Mouse (Mus musculus) intestine, embryonic 15.5 days (tissue): Measurements from ENCODE around the gene U2af1l4. TPM values are rescaled to one million over a fixed set of nuclear protein-coding genes. Genes with fewer than 3 reads are reported as not detected.
A peak's percentile ranks its signal among the peaks of the same experiment; 100 is the strongest.

Source experiments
- ATAC-seq: fragments of 200-750 bp; cut with Nextera tagmentation; 2 replicates; pipeline ENCODE4 v1.8.0; 2017; ENCODE audit warnings: moderate TSS enrichment, moderate library complexity
- H3K27ac ChIP-seq: fragments of 300-500 bp; sonication (generic); 2 replicates; pipeline ENCODE4 v1.5.1; 2015; ENCODE audit warnings: mild to moderate bottlenecking, inconsistent platforms
- H3K27me3 ChIP-seq: fragments of 300-500 bp; sonication (generic); replicated peaks from 2 replicates; pipeline ENCODE4 v1.6.1; 2015; ENCODE audit warnings: inconsistent platforms
- H3K36me3 ChIP-seq: fragments of 300-500 bp; sonication (generic); 2 replicates; pipeline ENCODE4 v1.6.1; 2015; ENCODE audit warnings: inconsistent platforms
- H3K4me1 ChIP-seq: fragments of 300-500 bp; sonication (generic); replicated peaks from 2 replicates; pipeline ENCODE4 v1.6.1; 2015; ENCODE audit warnings: inconsistent platforms
- H3K4me2 ChIP-seq: fragments of 300-500 bp; sonication (generic); replicated peaks from 2 replicates; pipeline ENCODE4 v1.6.1; 2015; ENCODE audit warnings: mild to moderate bottlenecking, inconsistent platforms
- H3K4me3 ChIP-seq: fragments of 300-500 bp; sonication (generic); replicated peaks from 2 replicates; pipeline ENCODE4 v1.5.1; 2015; ENCODE audit warnings: inconsistent platforms
- H3K9ac ChIP-seq: fragments of 300-500 bp; sonication (generic); 2 replicates; pipeline ENCODE4 v1.6.1; 2015; ENCODE audit warnings: inconsistent platforms
- H3K9me3 ChIP-seq: fragments of 300-500 bp; sonication (generic); 2 replicates; pipeline ENCODE4 v1.6.1; 2016; ENCODE audit warnings: inconsistent platforms
- whole genome bisulfite sequencing: fragments of 180-500 bp; shearing (Covaris S2); methylation state at CpG from one replicate; pipeline ENCODE4 v1.1.7; 2015; 5-methylcytosine and 5-hydroxymethylcytosine counted together
- polyA plus RNA-seq: library from polyadenylated mRNA; unstranded; fragments of >200 nt; fragmentation: Nextera tagmentation; extraction: Ambion mirVana; gene quantifications from 2 replicates; pipeline ENCODE4 v1.2.1, GENCODE M21; 2015

Gene U2af1l4
- polyA plus RNA-seq, 1 experiment from 2014 or later = 76.6 TPM

DNA sequence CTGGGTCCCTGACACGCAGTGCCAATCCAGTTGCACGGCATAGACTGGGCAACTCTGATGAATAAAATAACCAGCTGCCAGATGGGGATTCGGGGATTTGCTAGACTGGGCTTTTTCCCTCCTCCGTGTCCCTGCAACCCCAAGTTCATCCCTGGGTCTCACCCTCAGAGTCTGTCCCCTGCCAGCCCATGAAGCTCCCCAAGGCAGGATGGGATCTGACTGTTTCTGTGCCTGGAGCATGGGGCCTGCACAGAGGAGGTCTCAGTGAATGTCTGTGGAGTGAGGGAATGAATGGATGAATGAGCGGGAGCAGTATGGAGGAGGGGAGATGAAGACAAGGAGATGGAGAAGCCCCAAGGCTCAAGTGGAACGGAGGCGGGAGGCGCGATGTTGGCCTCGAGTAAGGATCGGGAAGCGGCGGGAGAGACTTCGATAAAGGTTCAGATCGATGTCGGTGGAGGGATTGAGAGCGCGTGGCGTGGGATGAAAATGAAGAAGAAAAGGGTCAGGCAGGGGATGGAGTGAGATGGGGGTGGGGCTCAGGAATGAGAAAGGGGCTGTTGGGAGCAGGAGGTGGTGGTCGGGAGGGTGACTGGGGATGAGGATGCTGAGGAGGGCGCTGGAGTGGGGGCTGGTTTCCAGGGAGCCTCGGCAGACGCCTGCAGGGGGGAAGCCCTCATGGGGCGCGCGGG lies 29.0 kb upstream of the U2af1l4 start:
- H3K27me3 ChIP-seq = no peaks in the 10 kb centered on the region
- 0 out of 2 replicates have a peak overlapping the region, but pooled peaks have one; percentile 56 for H3K27ac ChIP-seq
- peak overlapping the region; percentile 80 for H3K4me3 ChIP-seq
- peaks cover 18% of the 10 kb centered on the region for H3K36me3 ChIP-seq
- H3K9ac ChIP-seq = peak overlapping the region; percentile 73
- ATAC-seq = no peak
- 11% methylated on average over 26 of the region's 26 CpGs for WGBS
- no peaks in the 10 kb centered on the region for H3K9me3 ChIP-seq
- peaks cover 15% of the 10 kb centered on the region for H3K4me1 ChIP-seq
- peak overlapping the region; percentile 94 for H3K4me2 ChIP-seq

DNA sequence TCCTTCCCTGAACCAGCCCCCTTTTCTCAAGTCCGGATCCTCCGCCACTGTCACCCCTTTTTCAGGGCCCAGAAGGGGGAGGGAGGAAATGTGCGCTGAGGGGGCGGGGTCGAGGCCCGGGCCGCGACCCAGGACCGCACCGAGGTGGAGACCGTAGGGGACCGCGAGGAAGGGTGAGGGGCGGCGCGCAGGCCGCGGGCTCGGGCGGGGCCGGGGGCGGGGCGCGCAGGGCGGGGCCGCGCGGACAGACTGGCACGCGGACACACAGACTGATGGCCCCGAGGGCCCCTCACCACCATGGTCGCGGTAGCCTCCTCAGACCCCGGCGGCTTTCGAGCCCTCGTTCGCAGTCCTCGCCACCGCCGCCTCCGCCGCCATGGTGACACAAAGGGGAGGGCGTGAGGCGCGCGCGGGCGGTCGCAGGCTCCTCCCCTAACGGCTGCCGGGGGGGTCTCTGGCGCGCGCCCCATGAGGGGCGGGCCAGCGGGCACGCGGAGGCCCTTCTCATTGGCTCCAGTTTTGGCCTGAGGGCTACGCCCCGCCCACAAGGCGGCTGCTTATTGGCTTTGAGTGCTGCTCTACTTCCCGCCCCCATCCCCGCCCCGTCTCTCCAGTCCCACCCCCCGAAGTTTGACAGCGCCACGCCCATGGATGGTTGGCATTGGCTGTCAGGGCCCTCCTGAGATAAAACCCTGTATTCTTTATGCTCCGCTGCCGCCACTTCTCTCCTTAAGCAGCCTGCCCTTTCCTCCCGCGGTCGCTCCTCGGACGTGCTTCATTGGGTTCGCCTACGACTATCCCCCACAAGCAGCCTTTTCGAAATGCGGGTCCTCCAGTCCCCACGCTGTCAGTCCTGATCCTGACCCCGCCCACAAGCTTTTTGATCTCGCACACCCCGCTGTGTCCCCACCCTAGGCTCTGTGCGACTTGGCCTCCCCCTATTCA lies 28.2 kb upstream of the U2af1l4 start, which contains the start of gene Arhgap33:
Gene Arhgap33 (minus strand): TSS at position 428 of the 945 bp plus-strand sequence.
- peak within 1 kb of the TSS; percentile 73 for H3K9ac ChIP-seq
- H3K27me3 ChIP-seq = no peaks in the 10 kb centered on the region
- H3K36me3 ChIP-seq = peaks cover 13% of the 10 kb centered on the region
- H3K4me3 ChIP-seq = peak within 1 kb of the TSS; percentile 80
- H3K27ac ChIP-seq = peak within 1 kb of the TSS; percentile 56; the same call in 1 of the 2 replicates
- H3K9me3 ChIP-seq = no peaks in the 10 kb centered on the region
- WGBS = under 1% methylated on average over 66 of the region's 84 CpGs
- peaks cover 15% of the 10 kb centered on the region for H3K4me1 ChIP-seq
- H3K4me2 ChIP-seq = peak within 1 kb of the TSS; percentile 94
- peak; percentile 96 for ATAC-seq

DNA sequence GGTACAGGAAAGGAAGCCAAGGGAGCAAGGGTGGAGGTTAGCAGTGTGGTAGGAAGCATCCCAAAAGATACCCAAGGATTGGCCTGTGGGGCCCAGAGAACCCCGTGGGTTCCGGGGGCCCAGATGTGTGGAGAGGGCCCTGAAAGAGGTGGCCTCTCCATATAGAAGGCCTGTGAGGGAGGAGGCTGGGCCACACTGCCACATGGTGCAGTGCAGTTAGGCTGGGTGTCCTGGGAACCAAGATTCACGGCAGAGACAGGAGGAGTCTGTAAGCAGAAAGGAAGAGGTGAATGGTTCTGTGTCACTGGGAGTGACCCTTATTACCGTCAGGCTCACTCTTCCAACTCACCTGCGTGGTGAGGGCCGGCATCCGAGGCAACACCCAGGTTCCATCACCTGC lies 22.5 kb upstream of the U2af1l4 start:
- ATAC-seq = no peak
- WGBS = 89% methylated on average over 7 of the region's 7 CpGs
- no peak overlapping the region for H3K4me3 ChIP-seq

DNA sequence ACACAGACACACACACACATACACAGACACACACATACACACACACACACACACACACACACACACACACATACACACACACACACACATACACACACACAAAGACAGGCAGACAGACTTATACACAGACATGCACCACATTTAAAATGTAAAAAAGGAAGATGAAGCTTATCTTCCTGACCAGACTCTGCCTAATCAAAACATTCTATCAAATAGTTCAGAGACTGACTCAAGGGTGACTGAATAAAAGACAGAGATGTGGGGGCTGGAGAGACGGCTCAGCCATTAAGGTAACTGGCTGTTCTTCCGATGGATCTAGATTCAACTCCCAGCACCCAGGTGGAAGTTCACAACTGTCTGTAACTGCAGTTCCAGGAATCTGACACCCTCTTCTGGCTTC lies 18.8 kb upstream of the U2af1l4 start:
- Histone ChIP-seq H3K4me3 (no peak overlapping the region), H3K9me3 (no peaks in the 10 kb centered on the region), H3K4me2 (no peak overlapping the region), H3K36me3 (peaks cover 18% of the 10 kb centered on the region), H3K27me3 (no peaks in the 10 kb centered on the region), H3K4me1 (no peaks in the 10 kb centered on the region), H3K27ac (no peak overlapping the region), H3K9ac (no peak overlapping the region)
- 88% methylated on average over 2 of the region's 2 CpGs for WGBS
- no peak for ATAC-seq

More for the DNA sequence above, 22.5 kb upstream of the U2af1l4 start:
- H3K9ac ChIP-seq = no peak overlapping the region
- no peaks in the 10 kb centered on the region for H3K4me1 ChIP-seq
- H3K27me3 ChIP-seq = no peaks in the 10 kb centered on the region
- no peak overlapping the region for H3K4me2 ChIP-seq
- no peak overlapping the region for H3K27ac ChIP-seq
- H3K9me3 ChIP-seq = no peaks in the 10 kb centered on the region
- H3K36me3 ChIP-seq = peaks cover 12% of the 10 kb centered on the region

DNA sequence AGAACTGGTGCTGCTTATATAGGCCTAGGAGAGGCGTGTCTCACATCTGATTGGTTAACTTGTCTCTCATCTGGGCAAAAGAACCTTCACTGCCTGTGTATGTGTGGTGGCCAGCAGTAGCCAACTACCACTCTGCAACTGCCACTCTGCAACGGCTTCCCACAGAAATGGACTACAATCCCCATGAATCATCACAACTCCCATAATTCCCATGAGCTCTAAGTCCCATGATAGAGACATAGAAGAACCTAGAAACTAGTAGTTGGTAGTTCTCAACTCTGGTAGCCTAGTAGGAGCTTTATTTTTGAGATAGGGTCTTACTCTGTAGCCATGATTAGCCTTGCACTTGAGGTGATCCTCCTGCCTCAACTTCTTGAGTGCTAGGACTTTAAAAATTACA lies 13.2 kb upstream of the U2af1l4 start:
- no peaks in the 10 kb centered on the region for H3K9me3 ChIP-seq
- no peak overlapping the region for H3K27ac ChIP-seq
- ATAC-seq = no peak
- no peak overlapping the region for H3K9ac ChIP-seq
- 0 out of 2 replicates have a peak, but pooled peaks cover 9% of the 10 kb centered on the region for H3K36me3 ChIP-seq
- H3K27me3 ChIP-seq = no peaks in the 10 kb centered on the region
- no peak overlapping the region for H3K4me3 ChIP-seq
- H3K4me2 ChIP-seq = no peak overlapping the region
- WGBS = 82% methylated on average over 2 of the region's 2 CpGs
- H3K4me1 ChIP-seq = peaks cover 12% of the 10 kb centered on the region

DNA sequence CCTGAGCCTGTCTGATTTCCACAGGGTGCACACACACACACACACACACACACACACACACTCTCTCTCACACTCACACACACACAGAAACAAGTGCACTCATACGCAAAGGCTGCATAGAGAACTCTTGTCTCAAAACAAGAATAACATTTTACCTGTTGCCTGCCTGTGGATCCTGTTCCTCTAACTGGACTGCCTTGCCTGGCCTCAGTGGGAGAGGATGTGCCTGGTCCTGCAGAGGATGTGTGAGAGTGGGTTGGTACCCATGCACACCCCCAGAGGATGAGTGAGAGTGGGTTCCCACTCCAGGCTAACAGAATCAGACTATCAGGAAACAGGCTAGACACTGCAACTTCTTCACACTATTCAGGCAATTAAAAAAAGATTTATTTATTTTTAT lies 12.5 kb upstream of the U2af1l4 start:
- 100% methylated on average over 1 of the region's 1 CpGs for WGBS
- Histone ChIP-seq H3K4me3 (no peak overlapping the region), H3K27me3 (no peaks in the 10 kb centered on the region), H3K36me3 (peaks cover 12% of the 10 kb centered on the region; the same call in 1 of the 2 replicates), H3K4me1 (peaks cover 12% of the 10 kb centered on the region), H3K9me3 (no peaks in the 10 kb centered on the region), H3K4me2 (0 out of 2 replicates have a peak overlapping the region, but pooled peaks have one; percentile 52), H3K9ac (no peak overlapping the region), H3K27ac (no peak overlapping the region)
- ATAC-seq = no peak

DNA sequence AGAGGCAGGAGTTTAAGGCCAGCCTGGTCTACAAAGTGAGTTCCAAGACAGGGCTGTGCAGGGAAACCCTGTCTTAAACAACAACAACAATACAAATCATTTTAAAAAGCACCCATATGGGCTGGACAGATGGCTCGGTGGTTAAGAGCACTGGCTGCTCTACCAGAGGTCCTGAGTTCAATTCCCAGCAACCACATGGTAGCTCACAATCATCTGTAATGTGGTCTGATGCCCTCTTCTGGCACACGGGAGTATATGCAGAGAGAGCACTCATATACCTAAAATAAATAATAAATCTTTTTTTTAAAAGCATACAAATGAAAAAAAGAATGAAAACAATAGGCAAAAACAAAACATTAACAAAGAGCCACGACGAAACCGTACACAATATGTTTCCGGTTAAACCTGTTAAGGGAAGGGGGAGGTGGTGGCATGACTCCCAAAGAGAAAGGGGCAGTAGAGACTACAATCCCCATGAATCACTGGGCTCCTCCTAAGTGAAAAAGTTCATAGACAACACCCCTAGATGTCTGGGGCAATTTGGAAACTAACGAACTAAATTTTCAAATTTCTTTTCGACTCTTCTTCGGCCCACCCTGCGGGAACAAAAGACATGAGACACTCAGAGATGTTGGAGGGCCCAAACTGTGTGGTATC lies 11.5 kb upstream of the U2af1l4 start:
- 2% methylated on average over 10 of the region's 10 CpGs for WGBS

DNA sequence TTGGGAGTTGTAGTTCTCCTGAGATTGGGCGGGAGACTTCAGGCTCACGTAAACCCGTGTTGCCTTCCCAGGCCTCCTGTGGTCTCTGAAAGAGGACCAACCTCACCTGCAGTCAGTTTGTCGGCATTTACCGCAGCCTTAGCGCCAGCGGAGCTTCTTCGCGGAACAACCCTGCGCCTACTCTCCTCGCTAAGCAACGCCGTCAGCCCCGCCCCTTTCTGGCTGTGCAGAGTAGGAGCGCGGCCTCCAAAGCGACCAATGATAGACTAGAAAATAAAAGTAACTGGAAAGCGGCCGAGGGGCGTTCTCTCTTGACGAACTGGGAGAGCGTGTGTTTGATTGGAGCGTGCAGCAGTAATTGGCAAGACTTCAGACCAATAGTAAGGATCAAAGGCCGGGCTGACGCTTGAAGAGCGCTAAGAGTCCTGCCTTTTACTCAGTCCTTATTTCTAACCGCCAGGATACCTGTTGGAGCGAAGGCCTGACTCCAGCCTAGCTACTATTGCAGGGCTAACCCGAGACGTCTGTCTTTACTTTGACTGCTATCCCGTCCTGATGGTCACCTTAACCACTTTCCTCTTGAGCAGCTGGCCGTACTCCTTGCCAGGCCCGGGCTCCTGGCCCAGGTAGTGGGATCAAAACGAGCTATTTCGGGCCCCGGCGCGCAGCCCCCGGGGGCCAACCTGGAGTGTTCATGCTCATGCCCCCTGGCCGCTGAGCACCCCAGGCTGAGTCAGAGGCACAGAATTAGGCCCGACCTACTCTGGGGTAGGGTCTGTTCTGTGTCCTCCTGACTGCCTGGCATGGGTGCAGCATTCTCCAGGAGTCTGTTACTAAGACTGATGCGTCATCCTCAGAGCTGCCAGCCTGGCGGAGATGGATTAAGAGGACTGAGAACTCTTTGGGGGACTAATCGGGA lies 10.7 kb upstream of the U2af1l4 start, which contains the start of the genes Hspb6 and Proser3:
Gene Hspb6 (plus strand): TSS at position 77 of the 919 bp plus-strand sequence.
Gene Proser3 (minus strand): TSS at position 198 of the 919 bp plus-strand sequence.
- Histone ChIP-seq H3K36me3 (peaks cover 16% of the 10 kb centered on the region), H3K9ac (peak within 1 kb of the TSS; percentile 67), H3K4me3 (peak within 1 kb of the TSS; percentile 57), H3K27ac (peak within 1 kb of the TSS; percentile 96), H3K4me2 (peak within 1 kb of the TSS; percentile 91), H3K9me3 (no peaks in the 10 kb centered on the region), H3K27me3 (no peaks in the 10 kb centered on the region), H3K4me1 (peaks cover 12% of the 10 kb centered on the region)
- peak; percentile 97 for ATAC-seq
- under 1% methylated on average over 44 of the region's 44 CpGs for WGBS

More for the DNA sequence above, 11.5 kb upstream of the U2af1l4 start:
- Histone ChIP-seq H3K9ac (peak overlapping the region; percentile 67), H3K27me3 (no peaks in the 10 kb centered on the region), H3K36me3 (peaks cover 14% of the 10 kb centered on the region), H3K4me2 (peak overlapping the region; percentile 52), H3K9me3 (no peaks in the 10 kb centered on the region), H3K27ac (peak overlapping the region; percentile 96), H3K4me3 (peak overlapping the region; percentile 57), H3K4me1 (peaks cover 12% of the 10 kb centered on the region)
- peak; percentile 72 for ATAC-seq

DNA sequence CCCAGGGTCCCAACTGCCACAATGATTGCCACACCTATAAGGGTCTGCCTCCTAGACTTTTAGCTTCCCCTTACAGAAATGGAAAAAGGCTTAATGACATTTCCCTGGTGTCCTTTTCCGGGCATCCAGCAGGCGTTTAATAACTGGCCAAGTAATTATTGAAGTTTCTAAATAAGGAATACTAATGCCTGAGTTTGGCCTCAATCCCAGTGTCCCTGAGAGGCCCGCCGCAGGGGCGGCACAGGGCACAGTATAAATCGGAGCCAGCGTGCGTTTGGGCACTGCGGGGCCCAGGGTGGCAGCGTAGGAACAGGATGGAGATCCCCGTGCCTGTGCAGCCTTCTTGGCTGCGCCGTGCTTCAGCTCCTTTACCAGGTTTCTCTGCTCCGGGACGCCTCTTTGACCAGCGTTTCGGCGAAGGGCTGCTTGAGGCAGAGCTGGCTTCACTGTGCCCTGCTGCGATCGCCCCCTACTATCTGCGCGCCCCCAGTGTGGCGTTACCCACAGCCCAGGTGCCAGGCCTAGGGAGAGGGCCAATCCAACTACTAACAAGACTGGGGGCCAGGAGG lies 10.0 kb upstream of the U2af1l4 start:
- H3K27ac ChIP-seq = peak overlapping the region; percentile 82
- peak; percentile 40 for ATAC-seq
- H3K27me3 ChIP-seq = no peaks in the 10 kb centered on the region
- H3K4me2 ChIP-seq = peak overlapping the region; percentile 91
- no peaks in the 10 kb centered on the region for H3K9me3 ChIP-seq
- peak overlapping the region; percentile 62 for H3K9ac ChIP-seq
- H3K36me3 ChIP-seq = peaks cover 16% of the 10 kb centered on the region
- H3K4me1 ChIP-seq = peaks cover 15% of the 10 kb centered on the region
- under 1% methylated on average over 23 of the region's 23 CpGs for WGBS
- peak overlapping the region; percentile 57 for H3K4me3 ChIP-seq

DNA sequence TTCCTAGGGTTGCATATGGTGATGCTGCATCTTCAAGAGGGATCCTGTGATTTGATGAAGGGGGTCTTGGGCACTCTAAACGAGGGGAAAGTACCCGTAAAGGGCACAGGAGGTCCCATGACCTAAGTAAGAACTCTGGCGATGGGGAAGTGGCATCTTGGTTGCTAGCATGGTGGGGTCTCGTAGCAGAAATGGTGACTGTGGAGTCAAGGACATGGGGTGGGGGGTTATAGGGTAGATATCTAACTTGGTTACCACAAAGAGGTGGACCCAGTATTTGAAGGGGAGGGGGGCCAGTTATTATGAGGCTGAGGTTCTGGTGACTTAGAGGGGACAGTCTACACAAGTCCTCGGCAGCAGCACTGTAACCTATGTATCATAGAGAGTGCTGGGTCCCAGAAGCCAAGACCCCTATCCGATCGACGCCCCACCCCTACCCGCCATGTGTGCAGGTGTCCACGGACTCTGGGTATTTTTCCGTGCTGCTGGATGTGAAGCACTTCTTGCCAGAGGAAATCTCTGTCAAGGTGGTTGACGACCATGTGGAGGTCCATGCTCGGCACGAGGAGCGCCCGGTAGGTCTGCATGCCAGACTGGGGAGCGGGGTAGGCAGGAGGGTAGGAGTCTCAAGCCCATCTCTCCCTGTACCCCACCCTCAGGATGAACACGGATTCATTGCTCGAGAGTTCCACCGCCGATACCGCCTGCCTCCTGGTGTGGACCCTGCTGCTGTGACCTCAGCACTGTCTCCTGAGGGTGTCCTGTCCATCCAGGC lies 9.1 kb upstream of the U2af1l4 start:
- Histone ChIP-seq H3K36me3 (peaks cover 16% of the 10 kb centered on the region), H3K9me3 (no peaks in the 10 kb centered on the region), H3K4me1 (peaks cover 23% of the 10 kb centered on the region), H3K4me3 (peak overlapping the region; percentile 57), H3K4me2 (peak overlapping the region; percentile 91), H3K27ac (0 out of 2 replicates have a peak overlapping the region, but pooled peaks have one; percentile 82), H3K27me3 (no peaks in the 10 kb centered on the region), H3K9ac (peak overlapping the region; percentile 62)
- 82% methylated on average over 22 of the region's 22 CpGs for WGBS
- no peak for ATAC-seq
